Mouse (Mus musculus) retina, adult 2 months (tissue): Measurements from ENCODE around the gene Gm3642.
"Not testable (repeated sequence)": the region's sequence is repeated elsewhere in the genome, so short reads cannot be mapped to it uniquely, and the experiment has no call there.

Experiments used
- DNase-seq: peaks from one replicate; pipeline ENCODE4 v3.0.0-alpha.2; 2012; ENCODE audit warnings: low read depth, low spot score

Gene Gm3642

GRCm38 (mm10) chr14:6840211-6840610 is at the start of gene Gm3642:
TSS of gene Gm3642 (minus strand) at chr14:6840311.
- DNase-seq: not testable (repeated sequence)

DNA sequence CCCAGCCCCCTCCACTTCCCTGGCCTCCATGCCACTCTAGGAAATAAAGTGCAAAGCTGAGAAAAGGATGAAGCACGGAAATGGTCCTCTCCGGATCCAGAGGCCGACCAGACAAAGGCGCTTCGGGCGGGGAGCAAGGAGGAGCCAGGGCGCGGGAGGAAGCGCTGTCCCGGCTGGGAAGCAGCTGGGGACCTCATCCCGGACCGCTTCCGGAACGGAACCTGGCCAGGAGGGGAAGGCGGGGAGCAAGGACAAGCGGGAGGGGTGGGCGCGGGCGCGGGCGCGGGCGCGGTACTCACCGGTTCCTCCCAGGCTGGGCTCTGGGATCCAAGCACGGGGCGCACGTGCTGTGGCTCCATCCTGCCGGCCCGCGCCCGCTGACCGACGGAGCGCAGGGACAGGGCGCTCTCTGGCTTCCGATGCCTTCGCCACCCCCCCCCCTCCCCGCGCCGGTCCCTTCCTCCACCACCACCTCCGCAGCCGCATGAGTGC is 49.5 kb upstream of the Gm3642 start, which contains the start of gene Gm3667:
Gm3667 (minus strand) TSS at position 442 of the 492 bp plus-strand sequence.
- DNase-seq: not testable (repeated sequence)

DNA sequence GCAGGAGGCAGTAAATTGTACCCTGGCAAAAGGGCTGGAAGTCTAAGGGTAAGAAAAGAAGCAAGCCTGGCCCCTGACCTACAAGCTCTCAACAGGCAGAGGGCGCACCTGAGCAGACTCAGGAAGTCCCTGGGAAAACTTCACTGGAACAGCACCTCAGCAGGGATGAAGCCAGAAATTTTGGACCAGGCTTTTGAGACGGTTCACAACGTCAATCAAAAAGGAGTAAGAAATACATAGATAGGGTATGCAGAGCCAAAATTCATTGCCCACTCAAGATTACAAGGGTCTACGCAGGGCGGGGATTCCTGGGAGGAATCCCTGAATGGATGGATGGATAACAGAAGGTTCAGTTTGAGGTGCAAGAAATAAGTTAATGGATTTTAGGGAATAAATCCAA is 48.7 kb upstream of the Gm3642 start:
- DNase-seq: not testable (repeated sequence)

DNA sequence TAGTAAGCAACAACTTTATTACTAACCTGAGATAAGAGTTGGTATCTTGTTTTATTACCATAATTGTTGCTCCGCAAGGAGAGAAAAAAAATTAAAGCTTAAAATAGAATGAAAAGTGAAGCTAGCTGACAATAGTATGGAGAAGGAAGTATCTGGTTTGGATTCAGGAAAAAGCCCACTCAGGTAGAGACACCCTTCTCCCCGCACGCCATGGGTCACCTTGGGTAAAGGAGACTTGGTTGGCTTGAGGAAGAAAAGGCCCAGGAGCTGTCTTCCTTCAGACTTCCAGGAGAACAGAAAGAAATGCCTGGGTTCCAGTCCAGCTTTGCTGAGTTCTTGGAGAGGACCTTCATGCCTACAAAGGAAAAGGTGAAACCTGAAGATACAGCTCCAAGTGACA is 16.8 kb downstream of the Gm3642 start:
- not testable (repeated sequence) for DNase-seq
